Mouse (Mus musculus) megakaryocyte-erythroid progenitor cell, adult 5-6 weeks (primary cell): ENCODE results near the gene Acox3. TPM values are rescaled to one million over a fixed set of nuclear protein-coding genes. Genes with fewer than 3 reads are reported as not detected.
A peak's percentile ranks its signal among the peaks of the same experiment; 100 is the strongest.
"Not testable (repeated sequence)": the region's sequence is repeated elsewhere in the genome, so short reads cannot be mapped to it uniquely, and the experiment has no call there.

Source experiments
- ATAC-seq: replicated peaks from 2 replicates; pipeline ENCODE4 v1.8.0; 2016; ENCODE audit warnings: mild to moderate bottlenecking, inconsistent platforms; ENCODE audit not compliant: severe bottlenecking, poor library complexity, low FRiP score, low TSS enrichment
- total RNA-seq, 2 experiments: library from RNA; stranded (forward) in 1 of 2; stranded (reverse) in 1 of 2; fragments of 200-1000, 215-1000 nt in 1 of 2; fragments of >200 nt in 1 of 2; fragmentation: Nextera tagmentation in 1 of 2; gene quantifications; 2 replicates each; pipeline ENCODE4 v1.2.3; 2014 to 2017

Acox3 gene
- total RNA-seq, 2 experiments from 2014 or later = 5.0 to 12.4 TPM

DNA sequence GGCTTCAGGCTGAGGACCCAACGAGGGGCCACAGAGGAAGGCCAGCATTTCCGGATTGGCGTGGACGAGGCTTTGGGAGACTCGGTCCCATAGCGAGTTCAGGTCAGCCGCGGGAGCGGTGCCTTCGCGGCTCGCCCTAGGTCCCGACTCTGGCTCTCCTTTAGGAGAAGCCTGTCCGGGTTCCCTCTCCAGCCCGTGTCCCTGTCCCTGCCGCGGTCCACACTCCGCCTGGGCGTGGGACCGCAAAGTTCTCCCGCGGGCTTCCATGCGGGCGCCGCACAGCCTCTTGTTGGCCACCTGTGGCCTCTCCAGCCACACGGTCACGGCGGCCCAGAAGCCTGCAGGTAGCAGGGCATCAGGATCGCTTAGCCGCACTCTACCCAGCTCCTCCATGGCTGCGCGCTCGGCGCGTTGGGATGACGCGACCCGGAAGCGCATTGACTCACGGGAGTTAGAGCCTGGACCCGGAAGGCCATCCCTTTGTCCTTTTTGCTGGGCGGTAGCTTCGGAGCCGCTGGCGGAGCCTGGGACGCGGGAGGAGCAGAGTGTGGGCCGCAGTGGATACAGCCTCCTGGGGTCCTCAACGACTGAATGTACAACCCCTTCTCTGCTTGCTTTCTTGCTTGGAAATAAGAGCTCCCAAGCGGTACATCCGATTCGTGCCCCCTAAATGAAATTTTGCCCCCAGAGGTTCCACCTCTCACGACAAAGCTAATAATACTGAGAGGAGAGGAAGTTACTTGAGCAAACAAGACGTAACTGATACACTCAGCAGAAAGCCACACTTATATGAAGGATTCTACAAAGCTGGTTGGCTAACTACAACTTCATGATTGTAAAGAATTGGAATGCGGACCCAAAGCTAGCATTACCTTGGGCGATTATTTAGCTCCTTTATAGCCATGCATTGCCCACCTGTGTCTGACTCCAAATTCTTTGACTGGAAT, 7.9 kb upstream of the Acox3 start, which contains the start of gene Trmt44:
TSS of gene Trmt44 (minus strand) at position 418 of the 947 bp plus-strand sequence.
- peak; percentile 98 for ATAC-seq

DNA sequence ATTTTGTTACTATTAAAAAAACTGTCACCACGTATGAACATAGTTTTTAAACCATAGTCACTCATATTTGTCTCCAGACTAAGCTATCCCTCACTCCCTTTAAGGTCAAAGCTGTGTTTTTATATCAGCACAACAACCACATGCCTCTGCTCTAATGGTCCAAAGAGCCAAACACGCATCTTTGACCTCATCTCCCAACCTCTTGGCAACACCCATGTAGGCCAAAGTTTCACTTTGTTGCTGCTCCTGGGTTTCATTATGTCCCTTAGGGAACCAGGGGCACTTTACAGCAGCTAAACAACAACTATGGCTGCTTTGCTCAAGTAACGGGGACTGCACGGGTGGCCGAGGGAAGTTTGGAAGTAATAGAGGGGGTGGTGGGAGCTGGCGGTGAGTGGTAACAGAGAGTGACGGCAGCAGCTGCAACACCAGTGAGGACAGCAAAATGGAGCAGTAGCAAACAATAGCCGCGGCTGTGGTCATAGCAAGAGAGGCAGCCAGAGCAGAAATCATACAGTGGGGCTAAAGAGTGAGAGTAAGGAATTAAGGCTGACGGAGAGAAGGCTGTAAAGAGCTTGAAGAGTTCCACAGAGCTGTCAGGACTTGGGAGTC, 6.3 kb upstream of the Acox3 start:
- ATAC-seq = no peak

DNA sequence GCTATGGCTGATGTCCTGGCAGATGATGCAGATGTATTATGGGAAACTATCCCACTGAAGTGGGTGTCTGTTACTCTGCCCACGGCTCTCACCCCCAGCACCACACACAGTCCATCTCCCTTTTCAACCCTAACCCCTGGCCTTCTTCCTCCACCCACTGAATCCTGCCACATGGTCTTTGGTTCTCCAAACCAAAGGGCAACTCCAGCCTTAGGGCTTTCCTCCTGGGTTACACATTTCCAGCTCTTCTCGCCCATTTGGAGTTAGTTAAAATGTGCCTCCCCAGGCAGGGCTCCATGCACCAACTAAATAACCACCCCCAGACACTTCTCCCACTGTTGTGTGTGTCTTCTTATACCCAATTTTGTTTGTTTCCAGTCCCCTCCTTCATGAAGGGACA, 4.4 kb upstream of the Acox3 start:
- no peak for ATAC-seq

DNA sequence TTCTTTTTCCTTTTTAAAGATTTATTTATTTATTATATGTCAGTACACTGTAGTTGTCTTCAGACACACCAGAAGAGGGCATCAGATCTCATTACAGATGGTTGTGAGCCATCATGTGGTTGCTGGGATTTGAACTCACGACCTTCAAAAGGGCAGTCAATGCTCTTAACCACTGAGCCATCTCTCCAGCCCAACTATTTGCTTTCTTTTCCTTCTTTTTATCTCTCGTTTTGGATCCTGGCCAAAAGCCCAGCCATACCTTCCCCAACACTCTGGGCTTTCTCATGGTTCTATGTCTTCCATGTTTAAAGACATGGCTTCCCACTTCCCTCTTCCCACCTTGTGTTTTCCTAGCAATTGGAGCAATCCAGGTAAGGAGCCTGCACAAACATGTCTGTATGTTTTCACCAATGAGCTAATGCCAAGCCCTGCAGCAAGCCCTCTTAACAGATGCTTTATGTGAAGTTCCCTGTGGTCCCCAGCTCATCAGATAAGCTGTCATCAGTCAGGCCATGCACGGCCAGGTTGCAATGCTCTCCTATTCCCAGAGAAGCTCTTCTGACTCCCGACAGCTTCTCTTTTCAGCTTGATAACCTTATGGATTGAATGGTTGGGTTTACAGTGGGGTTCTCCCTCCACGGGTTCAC, 3.5 kb upstream of the Acox3 start:
- ATAC-seq = no peak

DNA sequence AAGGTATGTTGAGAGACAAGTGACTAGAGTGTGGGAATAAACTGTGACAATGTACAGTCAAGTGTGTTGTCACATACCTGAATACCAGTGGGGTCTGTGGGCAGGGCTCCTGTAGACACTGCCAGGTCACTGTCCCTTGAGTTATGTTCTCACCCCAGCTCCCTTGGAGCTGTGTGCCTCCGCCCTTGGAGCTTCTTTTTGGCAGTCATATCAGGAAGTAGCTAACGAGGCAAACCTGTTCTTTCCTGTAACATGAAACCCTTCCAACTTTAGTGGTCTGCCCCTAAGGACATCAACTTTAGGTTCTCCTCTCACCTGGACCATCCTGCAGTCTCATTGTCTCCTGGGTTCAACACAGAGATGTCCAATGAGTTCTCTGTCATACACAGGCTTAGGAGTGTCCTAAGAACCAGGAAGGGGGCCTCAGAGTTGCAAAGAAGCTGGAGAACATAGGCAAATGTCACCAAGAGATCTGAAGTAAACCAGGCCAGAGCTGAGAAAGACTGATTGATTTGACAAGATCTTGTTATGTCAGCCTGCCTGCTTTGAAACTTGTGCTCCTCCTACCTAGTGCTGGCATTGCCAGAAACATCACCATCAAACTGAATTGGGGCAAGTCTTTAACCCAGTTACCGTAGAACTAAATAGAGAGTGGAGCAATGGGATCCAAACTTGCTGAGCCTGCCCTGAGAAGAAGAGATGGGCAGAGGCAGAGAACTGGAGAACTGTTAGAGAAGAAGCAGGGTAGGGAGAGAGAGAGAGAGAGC, 2.5 kb upstream of the Acox3 start:
- ATAC-seq = no peak

DNA sequence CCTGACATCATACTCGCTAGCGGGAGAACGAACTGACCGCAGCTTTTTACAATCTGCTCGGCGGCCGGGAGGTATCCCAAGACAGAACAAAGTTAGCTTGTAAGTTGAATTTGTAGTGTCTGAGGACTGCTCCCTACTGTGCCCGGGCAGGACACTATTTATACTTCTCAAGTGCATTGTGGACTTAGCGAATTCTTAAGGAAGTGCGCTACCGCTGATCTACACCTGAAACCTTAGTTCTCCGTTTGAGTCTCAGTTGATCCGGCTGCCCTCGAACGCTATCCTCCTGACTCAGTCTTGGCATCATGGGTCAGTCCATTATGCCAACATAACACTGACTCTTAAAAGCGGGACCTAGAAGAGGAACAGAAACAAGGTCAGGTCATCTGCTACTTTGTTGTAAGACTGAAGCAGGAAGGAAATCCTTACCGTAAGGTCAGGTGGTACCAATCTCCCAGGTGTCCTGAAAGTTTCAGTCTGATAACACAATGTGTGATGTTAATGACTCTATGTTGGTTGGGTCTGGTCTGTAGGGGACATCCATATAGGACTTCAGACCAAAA, 462 bp downstream of the Acox3 start:
- 0 out of 2 replicates have a peak, but pooled peaks have one; percentile 6 for ATAC-seq

DNA sequence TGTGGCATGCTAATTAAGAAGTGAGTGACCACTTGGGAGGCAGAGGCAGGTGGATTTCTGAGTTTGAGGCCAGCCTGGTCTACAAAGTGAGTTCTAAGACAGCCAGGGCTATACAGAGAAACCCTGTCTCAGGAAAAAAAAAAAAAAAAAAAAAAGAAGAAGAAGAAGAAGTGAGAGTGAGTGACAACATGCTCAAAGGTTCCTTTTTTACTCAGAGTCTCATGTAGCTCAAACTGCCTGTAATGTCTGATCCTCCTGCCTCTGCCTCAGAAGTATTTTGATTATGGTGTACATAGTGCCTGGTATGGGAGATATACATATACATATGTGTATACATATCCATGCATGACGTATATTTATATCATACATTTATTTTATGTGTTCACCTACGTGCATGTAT, 1.4 kb downstream of the Acox3 start:
- ATAC-seq = not testable (repeated sequence)

DNA sequence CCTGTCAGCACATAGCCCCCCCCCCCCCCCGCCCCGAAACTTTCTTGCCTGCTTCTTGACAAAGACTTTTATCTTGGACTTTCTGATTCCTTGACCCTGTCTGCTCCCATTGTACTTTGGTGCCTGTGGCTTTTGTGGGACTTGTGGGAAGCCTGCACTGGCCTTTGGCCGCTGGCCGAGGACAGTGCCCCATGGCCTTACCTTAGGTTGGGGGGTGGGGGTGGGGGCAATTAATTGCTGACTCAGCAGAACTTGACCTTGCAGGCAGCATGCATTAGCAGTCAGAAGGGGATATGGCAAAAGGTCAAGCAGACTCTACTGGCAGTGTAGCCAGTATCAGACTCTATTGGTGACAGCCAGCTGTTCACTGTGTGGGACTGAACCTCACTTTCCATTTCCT, 8.7 kb downstream of the Acox3 start:
- no peak for ATAC-seq

DNA sequence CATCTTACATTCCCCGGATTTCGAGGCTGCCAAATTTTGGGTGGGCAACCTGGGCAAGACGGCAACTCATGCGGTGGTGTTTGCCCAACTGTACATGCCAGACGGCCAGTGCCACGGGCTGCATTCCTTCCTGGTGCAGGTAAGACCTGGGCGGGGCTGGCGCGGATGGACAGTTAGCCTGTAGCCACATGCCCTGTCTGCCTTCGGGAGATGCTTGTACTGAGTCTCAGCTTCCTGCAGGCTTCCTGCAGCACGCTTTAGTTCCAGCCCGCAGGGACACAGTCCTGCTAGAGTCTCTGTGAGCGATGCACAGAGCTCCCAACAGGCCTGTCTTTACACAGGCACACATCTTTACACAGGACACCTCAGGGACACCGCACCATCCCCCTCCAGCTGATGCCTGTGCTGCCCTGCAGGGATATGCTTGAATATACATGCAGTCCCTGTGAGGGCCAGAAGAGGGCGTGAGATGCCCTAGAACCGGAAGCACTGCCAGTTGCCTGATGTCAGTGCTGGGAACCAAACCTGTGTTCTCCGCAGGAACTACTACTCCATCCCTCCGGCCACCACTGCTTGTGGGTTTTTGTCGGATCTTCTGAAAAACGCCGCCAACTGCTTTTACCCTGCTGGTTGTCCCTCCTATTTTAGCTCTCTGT, 9.4 kb downstream of the Acox3 start:
- peak; percentile 46; the same call in 1 of the 2 replicates for ATAC-seq

DNA sequence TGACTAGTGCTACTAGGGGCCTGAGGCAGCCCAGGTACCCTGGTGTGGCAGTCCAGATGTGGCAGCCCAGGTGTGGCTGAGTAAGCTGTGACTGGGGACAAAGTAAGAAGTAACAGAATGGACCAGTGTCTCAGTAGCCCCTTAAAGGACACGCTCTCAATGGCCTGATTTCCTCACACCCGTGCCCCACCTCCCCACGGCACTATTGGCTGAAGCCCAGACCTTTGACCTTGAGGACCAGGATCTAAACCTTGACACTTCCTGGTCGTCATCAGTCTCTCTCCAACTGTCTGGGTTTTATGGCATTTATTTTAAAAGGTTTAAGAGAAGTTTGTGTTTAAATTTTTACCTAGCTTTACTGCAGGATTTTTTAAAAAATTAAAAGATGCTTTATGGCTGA, 10.0 kb downstream of the Acox3 start:
- ATAC-seq = no peak

DNA sequence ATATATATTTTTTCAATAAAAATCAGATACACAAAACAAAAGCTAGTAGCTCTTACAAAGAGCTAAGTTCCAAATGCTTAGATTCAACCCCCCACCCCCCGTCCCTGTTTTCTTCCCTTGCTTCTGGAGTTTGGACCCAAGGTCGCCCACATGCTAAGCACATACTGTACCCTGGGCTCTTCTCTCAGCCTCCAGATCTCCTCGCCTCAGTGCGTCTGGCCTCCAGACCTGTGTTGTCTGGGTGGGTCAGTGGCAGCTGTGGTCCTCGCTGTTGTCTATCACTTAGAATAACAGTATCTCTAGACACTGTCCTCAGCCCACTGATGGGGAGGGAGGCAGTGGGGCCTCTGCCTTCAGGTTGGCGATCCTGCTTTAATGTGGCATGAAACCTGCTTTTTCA, 10.4 kb downstream of the Acox3 start:
- no peak for ATAC-seq

DNA sequence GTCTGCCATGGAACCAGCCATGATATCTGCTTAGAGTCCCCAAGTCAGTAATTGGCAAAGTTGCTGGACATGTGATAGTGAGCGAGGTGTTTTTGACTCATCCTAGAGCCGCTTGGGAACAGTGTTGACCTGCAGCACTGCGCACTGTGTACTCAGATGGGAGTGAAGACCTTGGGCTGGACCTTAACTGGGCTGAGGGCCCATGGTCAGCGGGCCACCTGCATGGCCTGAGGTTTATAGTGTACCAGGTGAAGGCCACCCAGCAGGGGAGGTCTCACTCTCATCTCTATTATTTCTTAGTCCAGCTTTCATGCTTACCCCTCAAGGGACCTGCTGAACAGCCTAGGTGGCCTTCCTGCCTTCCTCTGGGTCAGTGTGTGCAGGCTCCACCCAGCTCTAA, 11.9 kb downstream of the Acox3 start:
- no peak for ATAC-seq

DNA sequence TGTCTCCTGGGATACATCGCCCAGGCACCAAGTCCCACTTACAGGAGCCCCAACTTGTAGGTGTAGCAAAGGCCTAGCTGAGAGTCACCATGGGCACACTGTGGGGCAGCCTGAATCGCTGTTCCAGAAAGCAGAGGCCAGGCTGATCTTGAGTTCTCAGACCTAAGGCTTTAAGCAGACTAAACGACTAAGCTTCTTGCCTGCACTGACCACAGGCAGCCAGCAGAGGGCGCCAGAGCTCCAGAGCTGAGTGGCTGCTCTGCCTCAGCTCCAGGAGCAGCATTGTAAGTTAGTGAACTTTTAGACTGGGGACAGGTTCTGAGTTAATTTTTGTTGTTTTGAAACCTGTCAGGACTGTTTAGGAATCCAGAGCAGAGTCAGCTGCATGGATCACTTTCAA, 12.9 kb downstream of the Acox3 start:
- ATAC-seq = peak; percentile 83

DNA sequence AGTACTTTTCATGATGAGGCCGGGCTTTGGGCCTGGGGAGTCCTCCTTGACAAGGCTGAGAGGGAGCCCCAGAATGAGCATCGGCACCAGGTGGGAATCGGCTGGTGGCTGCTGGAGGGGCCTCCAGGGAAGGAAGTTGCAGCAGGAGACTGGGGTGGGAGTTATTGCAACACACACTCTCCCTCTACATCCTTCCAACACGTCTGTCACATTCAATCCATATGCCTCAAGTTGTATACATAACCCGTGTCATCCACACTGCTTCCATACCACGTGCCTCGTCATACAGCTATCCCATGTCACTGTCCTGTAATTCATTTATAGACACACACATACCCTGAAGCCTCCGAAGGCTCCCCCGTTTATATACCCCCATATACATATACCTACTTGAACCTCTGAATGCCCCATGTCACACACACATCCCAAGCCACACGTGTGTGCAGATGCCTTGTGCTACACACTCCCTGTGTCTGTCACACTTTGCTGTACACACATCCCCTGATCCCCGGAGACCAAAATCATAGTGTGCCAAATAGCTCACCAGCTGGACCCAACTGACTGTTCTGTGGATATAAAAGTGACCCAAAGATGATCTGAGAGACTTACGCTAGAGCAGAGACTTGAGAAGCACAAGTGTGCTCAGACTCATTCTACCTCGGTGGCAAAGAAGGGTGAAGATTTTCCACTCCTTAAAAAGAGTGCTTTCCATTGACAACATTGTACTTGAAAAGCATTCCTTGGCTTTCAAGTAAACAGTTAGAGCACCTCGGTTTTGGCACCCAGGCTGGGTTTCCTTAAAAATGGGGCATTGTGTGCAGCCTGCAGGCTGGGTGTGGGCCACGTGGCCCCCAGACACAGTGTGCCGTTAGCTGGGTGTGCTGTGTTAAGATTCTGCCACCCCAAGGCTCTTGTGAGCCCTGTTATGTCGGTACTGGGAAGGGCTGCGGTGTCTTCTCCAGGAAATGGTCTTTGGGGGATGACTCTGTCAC, 13.6 kb downstream of the Acox3 start:
- no peak for ATAC-seq

DNA sequence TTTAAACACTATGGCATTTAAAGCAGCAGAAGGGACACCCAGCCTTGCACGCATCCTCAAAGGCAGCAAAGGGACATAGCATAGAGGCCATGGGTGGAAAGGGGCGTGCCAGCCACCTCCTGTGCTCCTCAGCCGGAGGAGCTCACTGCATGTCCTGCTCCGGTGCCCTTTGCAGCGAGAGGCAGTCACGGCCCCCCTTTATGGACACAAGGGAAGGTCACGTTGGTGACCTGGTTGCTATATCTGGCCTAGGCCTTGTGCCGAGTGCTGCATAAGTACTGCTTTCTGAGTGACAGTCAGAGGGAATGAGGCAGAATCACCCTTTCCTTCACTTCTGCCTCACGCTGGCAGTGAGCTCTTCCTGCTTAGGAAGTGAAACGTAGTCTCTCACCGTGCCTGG, 17.4 kb downstream of the Acox3 start:
- no peak for ATAC-seq

DNA sequence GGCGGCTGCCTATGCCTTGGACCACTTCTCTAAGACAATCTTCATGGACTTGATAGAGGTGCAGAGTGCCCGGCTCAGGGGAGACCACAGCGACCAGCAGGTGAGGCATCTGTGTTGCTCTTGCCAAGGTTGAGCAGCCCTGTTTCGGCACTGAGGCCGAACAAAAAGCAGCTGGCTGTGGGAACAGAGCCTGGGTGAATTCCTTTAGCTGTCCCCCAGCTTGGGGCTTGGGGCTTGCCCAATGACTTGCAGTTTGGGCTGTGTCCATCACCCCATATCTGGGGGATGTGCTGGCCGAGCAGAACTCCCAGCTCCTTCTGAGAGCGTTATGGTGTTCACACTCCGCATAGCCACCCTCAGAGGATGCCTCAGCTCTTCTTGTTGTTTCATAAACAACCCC, 18.7 kb downstream of the Acox3 start:
- ATAC-seq = no peak

DNA sequence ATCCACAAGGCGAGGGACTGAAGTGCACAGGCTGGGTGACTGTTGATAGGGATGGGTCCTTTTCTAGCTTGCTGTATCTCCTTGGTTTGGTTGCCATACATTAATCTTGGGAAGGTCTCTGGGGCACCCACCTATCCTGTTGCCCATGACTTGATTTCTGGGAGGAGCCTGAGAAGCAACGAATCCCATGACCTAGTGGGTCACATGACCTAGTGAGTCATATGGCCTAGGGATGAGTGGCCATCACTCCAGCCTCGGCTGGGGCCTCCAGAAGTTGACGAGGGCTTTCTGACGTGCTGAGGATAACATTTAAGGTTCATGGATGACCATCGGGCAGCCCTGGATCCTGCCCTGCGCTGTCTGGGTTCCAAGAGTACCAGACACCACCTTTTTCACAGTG, 22.5 kb downstream of the Acox3 start:
- no peak for ATAC-seq

DNA sequence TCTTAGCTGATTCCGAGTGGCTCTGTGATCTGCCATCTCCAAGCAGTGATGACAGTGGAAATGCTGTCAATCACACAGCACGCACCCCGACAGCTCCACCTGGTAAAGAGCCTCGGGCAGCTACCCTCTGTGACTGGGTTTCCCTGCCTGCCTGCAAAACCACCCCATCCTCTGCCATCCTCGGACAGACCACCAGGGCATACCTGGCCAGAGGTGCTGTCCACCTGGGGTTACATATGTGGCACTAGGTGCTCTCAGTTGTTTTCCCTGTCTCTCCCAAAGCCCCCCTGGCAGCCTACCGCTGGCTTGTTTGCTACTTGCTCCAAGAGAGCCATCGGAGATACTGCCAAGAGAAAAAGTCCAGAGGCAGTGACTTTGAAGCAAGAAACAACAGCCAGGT, 24.0 kb downstream of the Acox3 start:
- ATAC-seq = no peak
